Mouse (Mus musculus) CD8-positive naive resting alpha-beta T cell, adult 57 days (primary cell): Measurements from ENCODE around the gene Cldn2. TPM values are rescaled to one million over a fixed set of nuclear protein-coding genes. Genes with fewer than 3 reads are reported as not detected.

Source experiments
- total RNA-seq: library from RNA; stranded (reverse); gene quantifications from one replicate; pipeline ENCODE4 v1.2.4, GENCODE M21; 2023

The Cldn2 gene
- total RNA-seq = not detected

GRCm38 (mm10) chrX:139800406-139800878 lies at the start of gene Cldn2:
TSS of gene Cldn2 (plus strand) at chrX:139800828.

DNA sequence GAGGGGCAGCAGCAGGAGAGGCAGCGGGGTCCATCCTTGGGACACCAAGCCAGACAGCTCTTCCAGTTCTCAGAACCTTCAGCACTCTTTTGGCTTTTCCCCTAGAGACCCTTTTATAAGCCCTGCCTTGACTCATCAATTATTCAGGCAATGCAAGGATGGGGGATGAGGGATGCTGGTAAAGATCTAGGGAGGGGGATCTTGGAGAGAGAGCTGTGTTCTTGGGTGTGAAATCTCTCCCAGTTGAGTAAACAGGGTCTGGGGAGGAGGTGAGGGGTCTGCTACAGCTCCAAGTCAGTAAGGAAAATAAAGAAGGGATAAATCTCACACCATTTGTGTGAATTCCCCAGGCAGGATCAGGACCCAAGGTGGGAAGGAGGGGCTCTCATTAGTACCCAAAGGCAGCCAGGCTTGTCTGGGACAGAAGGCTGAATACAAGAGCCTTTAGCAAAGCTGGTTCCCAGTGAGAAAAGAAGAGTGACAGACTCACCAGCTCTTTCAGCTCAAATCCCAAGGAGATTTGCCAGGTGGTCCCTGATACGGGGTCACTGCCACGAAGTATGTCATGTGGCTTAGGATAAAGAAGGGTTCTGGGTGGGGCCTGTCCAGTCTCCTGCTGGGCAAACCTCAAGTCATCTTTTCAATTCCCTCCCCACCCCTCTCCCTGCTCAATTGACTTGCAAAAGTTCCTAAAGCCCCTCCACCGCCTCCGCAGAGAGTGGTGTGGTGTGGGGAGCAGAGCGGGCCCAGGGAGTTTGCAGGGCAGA lies 18.2 kb upstream of the Cldn2 start, which contains the start of gene Ripply1:
Ripply1 (minus strand) TSS at position 76 of the 767 bp plus-strand sequence.

Other genes starting within 250 kb of the Cldn2 start
- gene Rnf128, start 237.5 kb upstream of the Cldn2 start, total RNA-seq = not detected
- 9.8 TPM for gene Tbc1d8b, start 115.8 kb upstream of the Cldn2 start, total RNA-seq
- not detected for gene Gm15013, start 86.3 kb upstream of the Cldn2 start, total RNA-seq
- gene Ripply1, start 18.5 kb upstream of the Cldn2 start, total RNA-seq = not detected
- gene Morc4, start 70.8 kb downstream of the Cldn2 start, total RNA-seq = not detected
- gene Rbm41, start 197.8 kb downstream of the Cldn2 start, total RNA-seq = 28.9 TPM